Mouse (Mus musculus) G1E (cell line): ENCODE data around the gene Hook2.

Source experiments
- CTCF ChIP-seq: IDR thresholded peaks from 2 replicates; pipeline ENCODE4 v1.5.1; 2012; ENCODE audit warnings: low read depth, low read length, inconsistent platforms, mixed read lengths
- TAL1 ChIP-seq: conservative IDR thresholded peaks from 2 replicates; pipeline ENCODE4 v1.6.1; 2012; ENCODE audit warnings: low read depth, low read length, inconsistent platforms, mixed read lengths

- no peak for TF ChIP-seq CTCF
- TF ChIP-seq TAL1 = no peak
These were observed 5.9 kb upstream of the Hook2 start for GRCm38 (mm10) chr8:84984294-84985048.
